Mouse (Mus musculus) thymus, postnatal 10 days (tissue): ENCODE measurements around the gene Ptf1a.

Source experiments
- DNase-seq, 2 experiments: peaks; one replicate each; pipeline ENCODE4 v3.0.0; 2021; ENCODE audit warnings: low spot score in 2 of 2

Ptf1a gene

DNA sequence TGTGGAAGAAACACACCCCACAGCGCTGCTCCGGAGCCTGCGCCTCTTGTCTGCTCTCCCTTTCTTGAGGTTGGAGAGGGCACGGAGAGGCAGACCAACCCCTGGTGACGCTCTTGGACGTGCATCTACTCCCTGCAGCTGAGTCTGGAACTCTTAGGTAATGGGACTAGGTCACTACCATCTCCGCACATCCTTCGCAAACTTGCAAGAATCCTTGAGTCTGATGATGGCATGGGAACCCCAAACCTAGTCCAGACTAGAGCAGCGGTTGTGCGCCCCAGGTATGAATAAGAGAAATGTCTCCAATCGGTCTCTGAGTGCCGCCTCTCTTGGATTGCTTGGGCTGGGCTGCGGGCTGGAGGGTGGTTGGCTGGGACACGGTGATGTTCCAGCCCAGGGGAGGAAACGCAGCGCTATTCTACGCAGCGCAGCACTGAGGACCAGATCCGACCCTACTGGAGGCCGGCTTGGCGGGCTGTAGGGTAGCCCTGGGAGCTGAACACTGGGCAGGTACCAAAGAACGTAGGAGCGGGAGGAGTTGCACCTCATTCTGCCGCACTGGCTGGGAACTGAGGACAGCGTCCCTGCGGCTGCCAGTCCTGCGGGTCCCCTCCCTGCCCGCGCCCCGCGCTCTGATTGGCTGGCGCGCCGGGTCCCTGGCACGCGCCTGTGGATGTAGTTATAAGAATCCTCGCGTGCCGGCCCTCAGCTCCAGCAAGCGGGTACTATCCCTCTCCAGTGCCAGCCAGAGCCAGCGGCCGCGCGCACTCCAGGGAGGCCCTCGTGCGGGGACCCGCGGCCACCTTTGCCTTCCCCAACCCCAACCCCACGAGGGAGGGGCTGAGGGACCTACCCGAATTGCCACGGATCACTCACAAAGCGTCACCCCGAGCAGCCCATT, at the start of gene Ptf1a:
Gene Ptf1a, plus strand, starts transcription at position 733 of the 901 bp plus-strand sequence.
- DNase-seq: no peak

DNA sequence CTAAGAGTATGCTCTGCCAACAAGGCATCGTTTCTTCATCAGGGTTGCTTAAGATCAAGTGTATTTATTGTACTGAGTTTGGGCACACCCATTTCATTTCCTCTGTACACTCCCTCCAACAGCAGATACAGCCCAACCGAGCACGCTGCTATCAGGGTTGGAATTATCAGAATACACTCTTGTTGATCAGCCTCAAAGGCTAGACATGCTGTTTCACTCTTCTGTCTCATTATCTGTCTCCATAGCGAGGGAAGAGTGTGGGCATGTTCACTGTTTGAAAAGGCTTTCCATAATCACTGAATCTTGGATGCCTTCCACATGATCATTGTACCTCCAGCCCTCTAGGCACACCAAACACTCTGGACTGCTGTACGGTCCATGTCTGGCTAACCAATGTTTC, 40.1 kb upstream of the Ptf1a start:
- DNase-seq: no peak

DNA sequence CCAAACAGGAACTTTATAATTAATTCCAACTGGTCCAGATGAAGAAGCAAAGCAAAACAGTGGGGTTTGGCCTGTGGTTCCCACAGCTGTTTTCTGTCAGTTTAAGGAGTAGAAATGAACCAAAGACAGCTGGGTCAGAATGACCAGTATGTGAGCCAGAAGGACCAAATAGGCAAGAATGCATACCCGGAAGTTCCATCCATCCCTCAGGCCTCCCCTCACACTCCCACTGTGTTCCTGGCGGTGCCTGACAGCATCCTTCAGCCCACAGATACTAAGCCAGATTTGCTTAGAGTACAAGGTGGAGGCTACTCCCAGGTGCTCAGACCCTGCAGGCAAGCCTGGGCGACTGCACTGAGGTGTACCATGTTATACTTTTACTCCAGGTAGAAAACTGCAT, 38.9 kb upstream of the Ptf1a start:
- DNase-seq: no peak

DNA sequence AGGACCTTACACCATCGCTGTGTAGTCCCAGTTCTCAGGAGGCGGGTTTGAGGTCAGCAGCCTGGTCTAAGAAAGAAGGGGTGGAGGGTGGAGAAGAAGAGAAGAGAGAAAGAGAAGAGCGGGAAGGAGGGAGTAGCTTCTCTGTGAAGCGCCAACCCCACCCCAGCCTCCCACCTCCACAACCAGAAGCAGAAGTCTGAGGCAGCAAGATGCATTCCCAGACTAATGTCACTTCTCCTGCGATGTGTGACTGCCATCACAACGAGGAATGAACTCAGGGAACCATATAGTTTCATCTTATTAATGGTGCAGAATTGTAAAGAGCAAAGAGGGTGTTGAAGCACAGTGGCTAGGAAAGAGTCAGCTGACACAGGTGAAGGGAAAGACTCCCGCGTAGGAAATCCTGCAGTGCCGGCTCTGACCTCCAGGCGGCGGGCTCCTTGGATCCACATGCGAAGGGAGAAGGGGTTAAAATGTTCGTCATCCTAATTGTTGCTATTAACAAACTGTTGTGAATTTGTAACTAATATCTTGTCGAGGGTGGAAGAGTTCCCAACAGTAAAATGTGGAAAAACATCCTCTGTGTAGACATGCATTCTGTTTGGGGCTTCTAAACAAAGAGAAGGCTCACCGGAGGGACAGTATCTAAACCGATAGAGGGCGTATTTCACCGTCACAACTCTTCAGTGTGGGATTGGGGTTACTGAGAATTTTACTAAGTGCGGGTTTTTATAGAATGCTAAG, 31.1 kb upstream of the Ptf1a start:
- peak; percentile 35 to 66 for DNase-seq

DNA sequence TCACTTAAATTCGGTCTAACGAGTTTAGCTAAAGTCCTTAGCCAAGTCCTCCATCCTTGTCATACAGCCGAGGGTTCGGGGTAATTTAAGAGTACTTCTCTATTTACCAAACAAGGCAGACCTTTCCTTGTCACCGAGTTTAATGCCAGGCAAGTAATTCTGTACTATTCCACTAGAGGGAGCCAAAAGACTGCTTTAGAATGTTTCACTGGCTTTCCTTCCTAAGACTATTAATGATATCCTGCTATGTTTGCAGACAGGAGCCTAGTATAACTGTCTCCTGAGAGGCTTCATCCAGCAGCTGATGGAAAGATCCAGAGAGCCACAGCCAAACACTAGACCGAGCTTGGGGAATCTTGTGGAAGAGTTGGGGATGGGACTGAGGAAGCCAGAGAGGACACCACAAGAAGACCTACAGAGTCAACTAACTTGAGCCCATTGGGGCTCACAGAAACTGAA, 30.4 kb upstream of the Ptf1a start:
- DNase-seq: peak in 1 of 2 experiments; percentile 66

DNA sequence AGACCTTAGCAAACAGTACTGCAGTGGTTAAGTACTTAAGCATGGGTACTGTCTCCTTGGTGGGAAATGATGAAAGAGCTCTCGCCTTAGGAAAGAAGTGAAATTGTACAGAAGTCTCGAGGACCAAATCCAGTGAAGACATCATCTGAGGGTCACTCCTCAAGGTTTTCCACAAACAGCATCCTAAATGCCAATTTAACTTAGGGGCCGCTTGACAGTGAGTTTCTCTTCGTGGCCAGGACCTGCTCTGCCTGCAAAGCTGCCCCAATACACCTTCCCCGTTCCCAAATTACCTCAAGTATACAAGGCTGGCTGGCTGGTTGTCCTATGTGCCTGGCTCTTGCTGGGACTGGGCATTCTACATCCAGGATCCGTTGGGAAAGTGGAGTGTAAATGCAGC, 29.4 kb upstream of the Ptf1a start:
- no peak for DNase-seq

DNA sequence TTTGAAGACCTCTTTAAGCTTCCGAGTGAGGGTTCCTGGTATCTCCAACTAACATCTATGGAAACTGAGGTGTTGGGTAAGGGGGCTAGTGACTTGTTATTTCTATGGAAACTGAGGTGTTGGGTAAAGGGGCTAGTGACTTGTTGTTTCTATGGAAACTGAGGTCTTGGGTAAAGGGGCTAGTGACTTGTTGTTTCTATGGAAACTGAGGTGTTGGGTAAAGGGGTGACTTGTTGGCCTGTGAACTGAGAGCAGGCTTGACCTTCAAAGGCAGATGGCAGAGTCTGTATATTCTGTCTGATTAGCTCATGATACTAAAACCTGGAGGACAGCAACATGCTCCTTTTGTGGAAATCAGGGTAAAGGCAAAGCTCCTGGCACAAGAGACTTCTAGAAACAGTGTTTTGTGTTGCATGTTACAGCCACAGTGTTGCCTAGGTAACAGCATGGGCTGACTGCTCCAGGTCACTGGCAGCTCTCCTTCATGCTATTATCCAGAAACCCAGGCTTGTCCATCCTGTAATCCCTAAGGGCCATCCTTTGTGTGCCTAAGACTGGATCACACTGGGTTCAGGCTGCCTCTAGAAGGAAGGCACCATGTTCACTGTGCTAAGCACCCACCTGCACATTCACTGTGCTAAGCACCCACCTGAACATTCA, 25.6 kb upstream of the Ptf1a start:
- DNase-seq: no peak

DNA sequence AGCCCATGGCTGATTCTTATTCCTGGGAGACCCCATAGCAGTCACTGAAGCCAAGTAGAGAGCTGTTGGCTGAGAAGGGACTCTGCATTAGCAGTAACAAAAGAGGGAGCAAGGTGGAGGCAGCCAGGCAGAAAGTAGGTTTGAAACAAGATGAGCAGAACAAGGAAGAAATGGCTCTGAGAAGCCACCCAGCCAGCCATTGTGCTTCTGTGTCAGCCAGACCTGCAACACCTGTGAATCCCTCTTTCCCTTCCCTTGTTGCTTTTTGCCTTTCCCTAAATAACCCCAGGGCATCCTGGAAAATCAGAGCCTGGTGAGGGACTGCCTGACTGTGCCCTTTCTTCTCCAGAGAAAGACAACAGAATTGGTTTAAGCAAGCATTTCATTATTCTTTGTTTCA, 23.2 kb upstream of the Ptf1a start:
- no peak for DNase-seq

DNA sequence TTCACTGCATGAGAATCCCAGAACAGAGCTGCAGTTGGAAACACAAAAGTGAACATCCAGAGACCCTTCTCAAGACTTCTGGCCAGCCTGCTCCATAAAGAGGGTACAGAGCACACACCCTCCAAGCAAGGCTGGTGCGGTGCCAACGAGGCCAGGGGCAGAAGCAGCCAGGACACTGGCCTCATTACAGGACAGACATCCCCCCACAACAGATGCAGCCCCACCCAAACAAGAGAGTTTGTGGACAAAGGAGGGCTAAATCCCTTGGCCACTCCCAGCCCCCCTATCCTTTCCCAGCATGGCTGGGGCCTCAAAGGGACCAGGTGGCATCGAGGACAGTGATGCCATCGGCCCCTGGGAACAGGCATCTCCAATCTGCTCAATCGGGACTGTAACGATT, 22.4 kb upstream of the Ptf1a start:
- no peak for DNase-seq

DNA sequence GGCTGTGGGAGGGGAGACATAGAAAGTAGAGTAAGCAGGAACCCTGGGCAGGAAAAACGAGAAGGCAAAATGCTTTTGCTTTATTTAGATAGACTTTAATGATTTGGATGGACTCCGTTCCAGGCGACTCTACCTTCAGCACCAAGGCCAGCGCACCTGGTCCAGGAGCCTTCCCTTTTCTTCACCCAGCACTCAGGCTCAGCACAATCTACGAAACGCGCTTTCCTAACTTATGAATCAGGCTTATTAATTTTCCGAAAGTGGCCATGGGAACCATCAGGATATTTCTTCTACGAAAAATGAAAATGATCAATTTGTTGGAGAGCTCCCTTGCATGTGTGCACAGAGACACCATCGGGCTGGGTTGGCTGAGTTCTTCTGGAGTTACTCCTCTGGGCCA, 16.4 kb upstream of the Ptf1a start:
- no peak for DNase-seq

DNA sequence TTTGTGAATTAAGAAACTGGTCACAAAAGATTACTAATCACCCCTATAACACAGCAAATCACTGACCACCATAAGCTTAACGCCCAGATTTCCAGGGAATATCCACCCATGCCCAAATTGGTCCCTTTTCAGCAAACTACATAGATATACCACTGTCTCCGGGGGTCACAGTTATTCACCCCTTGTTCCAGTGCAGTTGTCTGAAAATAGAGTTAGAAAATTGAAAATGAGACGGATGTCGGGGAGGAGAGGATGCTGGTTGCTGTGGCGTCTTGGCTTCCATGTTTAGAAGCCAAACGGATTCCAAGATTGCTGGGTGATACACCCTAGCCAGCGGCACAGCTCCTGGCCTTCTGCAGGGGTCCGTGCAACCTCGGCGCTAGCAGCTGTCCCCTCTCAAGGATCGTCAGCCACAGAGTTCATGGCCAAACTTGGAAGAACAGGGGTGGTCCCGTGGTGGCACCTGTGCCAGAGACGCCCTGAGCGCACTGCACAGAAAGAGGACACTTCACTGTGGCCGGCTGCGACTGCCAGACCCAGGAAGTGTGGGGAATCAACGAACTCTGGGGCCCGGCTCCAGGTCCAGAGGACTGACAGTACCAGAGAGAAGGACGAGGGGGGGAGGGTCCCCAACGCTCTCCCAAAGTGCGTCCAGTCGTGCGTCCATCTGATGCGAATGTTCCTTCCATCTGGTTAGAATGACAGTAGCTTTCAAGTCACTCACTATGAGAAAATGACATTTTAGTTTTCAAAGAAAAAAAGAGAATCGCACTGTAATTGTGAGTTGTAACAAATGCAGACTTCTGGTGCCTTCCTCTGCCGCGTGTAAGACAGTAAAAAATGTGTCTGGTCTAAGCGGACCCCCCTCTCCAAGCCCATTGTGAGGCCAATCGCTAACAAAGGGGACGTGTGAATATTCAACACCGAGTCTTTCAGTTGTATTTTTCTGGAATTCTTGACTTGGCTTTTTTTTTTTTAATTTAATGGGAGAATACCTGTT, 15.5 kb upstream of the Ptf1a start:
- no peak for DNase-seq

DNA sequence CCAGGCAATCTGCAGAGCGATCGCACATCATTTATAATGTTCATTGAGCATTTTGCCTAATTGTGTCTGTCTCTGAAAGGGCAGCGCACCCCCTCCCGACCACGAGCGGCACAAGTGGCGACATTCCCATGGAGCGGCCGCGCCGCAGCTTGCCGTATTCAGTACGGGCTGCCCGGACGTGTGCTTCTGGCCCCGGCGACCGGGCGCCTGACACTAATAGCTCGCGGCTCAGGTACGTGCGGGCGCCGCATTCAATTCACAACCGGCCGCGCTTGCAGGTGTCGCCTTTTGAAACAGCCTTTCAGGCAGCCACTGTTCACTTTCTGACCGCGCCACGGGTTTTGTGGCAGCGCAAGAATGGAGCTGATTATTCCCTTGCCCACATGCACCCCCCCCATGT, 14.7 kb upstream of the Ptf1a start:
- no peak for DNase-seq

DNA sequence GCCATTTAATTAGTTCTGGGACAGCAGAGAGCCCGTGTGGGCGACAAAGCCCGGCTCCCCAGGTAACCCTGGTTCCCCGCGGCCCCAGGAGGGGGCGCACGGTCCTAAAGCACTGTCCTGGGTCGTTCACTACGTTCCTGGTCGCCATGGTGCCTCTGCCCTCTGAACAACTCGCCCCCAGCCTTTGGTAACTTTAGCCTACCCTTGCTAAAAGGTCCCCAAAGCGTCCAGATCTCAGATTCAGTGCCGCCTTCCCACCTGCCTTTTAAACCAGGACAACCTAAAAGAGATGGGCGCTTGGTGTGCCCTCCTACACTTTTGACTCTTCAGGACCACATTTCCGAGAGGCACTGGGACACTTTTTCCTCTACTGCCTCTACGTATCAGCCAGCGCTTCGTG, 14.3 kb upstream of the Ptf1a start:
- DNase-seq: no peak

DNA sequence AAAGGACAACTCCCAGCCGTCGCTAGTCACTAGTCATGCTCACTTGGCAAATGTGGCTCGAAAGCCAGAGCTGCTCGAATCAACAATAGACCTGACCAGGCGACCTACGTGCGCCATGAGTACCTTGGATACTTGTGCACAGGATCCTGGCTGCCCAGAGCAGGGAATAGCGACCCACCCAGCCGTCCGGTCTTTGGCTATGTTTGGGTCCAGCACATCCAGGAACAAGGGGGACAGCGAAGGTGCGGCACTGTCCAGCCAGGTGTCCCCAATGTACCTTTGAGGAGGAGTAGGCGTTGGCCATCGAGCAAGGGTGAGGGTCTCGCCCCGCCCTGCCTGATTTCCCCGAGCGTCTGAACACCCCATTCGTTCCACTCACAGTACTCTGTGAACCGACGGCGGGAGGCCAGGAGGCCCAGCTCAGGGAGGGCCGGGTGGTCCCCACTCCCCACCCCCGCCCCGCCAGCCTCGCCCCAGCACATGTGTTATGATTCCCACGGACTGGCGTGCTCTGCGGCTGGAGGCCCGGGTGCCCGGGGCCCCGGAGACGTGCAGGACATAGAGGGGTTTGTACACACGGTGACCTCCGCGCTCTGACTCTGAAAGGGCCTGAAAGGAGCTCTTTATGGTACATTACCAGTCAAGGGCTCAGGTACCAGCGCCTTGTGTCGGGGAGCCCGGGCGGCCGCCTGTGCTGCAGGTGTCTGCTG, 13.7 kb upstream of the Ptf1a start:
- no peak for DNase-seq

DNA sequence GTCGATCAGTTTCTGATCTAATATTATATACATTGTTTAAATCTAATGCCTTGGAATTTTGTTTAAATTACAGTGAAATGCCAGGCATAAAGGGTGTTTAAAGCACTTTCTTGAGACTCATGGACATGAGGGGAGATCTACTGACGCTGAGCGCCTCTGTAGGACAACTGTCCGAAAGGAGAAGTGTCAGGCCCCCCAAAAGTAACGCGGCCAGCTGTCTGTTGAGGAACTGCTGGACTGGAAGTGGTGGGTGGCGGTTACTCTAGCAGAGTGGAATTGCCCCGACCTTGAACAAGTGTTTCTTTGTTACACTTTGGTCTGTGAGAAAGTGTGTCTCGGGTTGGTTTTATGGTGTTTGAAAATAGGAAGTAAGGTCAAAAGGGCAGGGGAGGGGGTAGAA, 1.1 kb upstream of the Ptf1a start:
- DNase-seq: no peak

DNA sequence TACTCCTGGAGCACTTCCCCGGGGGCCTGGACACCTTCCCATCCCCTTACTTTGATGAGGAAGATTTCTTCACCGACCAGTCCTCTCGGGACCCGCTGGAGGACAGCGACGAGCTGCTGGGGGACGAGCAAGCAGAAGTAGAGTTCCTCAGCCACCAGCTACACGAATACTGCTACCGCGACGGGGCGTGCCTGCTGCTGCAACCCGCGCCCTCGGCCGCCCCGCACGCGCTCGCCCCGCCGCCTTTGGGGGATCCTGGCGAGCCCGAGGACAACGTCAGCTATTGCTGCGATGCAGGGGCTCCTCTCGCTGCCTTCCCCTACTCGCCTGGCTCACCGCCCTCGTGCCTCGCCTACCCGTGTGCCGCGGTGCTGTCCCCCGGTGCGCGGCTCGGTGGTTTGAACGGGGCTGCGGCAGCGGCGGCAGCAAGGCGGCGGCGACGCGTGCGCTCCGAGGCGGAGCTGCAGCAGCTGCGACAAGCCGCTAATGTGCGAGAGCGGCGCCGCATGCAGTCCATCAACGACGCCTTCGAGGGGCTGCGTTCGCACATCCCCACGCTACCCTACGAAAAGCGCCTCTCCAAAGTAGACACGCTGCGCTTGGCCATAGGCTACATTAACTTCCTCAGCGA, 523 bp downstream of the Ptf1a start:
- no peak for DNase-seq

DNA sequence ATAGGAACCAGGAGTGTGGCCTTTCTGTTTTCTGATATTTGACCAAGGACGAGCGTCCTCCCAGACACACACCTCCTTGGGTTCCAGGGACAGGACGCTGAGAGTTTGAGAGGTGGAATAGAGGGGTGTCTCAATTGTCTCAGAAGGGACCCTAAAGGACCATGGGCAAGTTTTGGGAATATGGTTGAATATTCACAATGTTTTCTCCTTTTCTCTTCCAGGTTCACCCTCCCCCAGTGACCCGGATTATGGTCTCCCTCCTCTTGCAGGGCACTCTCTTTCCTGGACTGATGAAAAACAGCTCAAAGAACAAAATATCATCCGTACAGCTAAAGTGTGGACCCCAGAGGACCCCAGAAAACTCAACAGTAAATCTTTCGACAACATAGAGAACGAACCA, 1.3 kb downstream of the Ptf1a start:
- no peak for DNase-seq

DNA sequence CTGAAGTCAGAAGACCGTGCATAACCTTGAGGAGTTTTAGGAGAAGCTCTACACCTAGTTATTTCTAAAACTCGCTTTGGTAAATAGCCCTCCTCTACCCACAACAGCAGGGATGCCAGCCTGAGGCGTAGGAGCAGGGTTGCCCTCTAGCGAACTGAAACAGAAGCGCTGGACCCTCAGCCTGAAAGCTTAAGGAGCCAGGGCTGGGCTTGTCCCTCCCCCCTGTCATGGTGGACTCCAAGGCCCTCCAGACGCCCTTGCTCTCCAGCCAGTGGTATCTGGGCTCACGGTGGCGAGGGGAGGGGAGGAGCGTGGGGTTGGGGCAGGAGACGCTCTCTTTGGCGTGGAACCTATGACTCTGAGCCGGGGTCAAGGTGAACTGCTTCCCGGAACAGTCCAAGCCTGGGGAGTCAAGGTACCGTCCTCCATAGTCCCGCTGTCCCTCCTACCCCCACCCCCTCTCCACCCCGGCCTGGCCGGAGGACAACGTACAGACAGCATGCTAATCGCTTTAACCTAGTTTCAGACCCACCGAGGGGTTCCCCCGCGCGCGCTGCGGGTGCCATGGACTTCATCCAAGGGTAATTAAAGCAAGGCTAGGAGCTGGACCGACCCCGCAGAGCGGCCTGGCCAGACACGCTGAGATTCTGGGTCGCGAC, 2.7 kb downstream of the Ptf1a start:
- DNase-seq: no peak

DNA sequence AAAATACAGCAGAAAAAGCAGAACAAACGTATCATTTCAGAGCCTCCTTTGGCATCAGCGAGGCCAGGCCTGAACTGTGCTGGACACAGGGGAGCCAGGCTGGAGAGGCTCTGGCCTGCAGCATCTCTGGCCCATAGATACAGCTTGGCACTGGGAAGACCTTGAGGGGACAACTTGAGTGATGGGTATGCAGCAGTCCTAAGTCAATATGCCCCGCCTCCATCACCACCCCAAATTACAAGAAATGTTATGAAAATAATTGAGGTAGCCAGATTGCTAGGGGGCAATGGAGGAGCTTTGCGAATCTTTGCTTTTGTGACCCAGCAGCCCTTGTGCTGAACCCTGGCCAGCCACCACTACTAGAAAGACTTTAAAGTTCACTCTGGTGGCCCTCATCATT, 3.8 kb downstream of the Ptf1a start:
- no peak for DNase-seq
